Mouse (Mus musculus): ENCODE data around the gene Wnt3a. TPM values are rescaled to one million over a fixed set of nuclear protein-coding genes. Genes with fewer than 3 reads are reported as not detected.

Wnt3a gene
- total RNA-seq, 2 experiments from 2014 or later, result not detected

Small RNAs within 50 kb of the gene (microRNA-seq; reads per million reads assigned to microRNA genes)
- gene Gm24756, result 0 reads per million in 2 experiments

Other genes with a start within 250 kb of the Wnt3a start
- 1,000 to 10,000 TPM; 1,369 to 1,614 TPM for gene Obscn, start 154.3 kb downstream of the Wnt3a start, total RNA-seq (2021)
- gene Iba57, start 127.0 kb downstream of the Wnt3a start, total RNA-seq (2021), result 10 to 100 TPM in 1 of 2 experiments, 1 to 10 TPM in 1; 7.4 to 10.4 TPM
- under 1 TPM; 0.23 to 0.42 TPM for gene Gjc2, start 107.5 kb downstream of the Wnt3a start, total RNA-seq (2021)
- gene Guk1, start 98.5 kb downstream of the Wnt3a start, total RNA-seq (2021), result 10 to 100 TPM; 21.2 to 24.7 TPM
- gene Mrpl55, start 88.3 kb downstream of the Wnt3a start, total RNA-seq (2021), result 10 to 100 TPM; 47.5 to 49.6 TPM
- 1 to 10 TPM; 2.7 to 3.5 TPM for gene 2310033P09Rik, start 82.4 kb downstream of the Wnt3a start, total RNA-seq (2021)
- gene Arf1, start 62.5 kb downstream of the Wnt3a start, total RNA-seq (2021), result 100 to 1,000 TPM; 192 to 206 TPM
- 1 to 10 TPM; 8.4 to 9.5 TPM for gene Wnt9a, start 16.2 kb upstream of the Wnt3a start, total RNA-seq (2021)
- not detected for gene Prss38, start 84.9 kb upstream of the Wnt3a start, total RNA-seq (2021)
- gene Jmjd4, start 159.3 kb upstream of the Wnt3a start, total RNA-seq (2021), result 1 to 10 TPM; 6.9 to 8.2 TPM
- gene Snap47, start 160.4 kb upstream of the Wnt3a start, total RNA-seq (2021), result 10 to 100 TPM; 19.5 to 20.5 TPM
- 1 to 10 TPM; 1.8 to 2.8 TPM for gene Zfp867, start 181.7 kb upstream of the Wnt3a start, total RNA-seq (2021)
- gene Zkscan17, start 236.0 kb upstream of the Wnt3a start, total RNA-seq (2021), result 10 to 100 TPM; 14.8 to 17.1 TPM